Mouse (Mus musculus): ENCODE data around the gene Pde4dip.

Gene Pde4dip

DNA sequence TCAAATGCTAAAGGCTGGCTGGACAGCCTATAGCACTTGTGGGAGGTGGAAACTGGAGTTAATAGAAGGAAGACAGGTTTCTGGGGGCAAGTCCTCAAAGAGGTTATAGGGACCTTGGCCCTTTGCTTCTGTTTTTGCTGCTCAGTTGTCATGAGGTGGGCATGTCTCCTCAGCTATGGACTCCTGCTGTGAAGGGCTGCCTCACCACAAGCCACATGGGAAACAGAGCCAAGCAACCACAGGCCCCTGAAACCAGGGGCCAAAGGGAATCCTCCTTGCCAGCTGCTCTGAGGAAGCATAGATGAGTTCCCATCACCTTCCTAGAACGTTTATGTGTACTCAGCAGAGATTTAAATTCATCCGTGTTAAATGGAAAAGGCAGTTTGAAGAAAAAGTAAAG, 45.9 kb downstream of the Pde4dip start:
- no peak for DNase-seq

DNA sequence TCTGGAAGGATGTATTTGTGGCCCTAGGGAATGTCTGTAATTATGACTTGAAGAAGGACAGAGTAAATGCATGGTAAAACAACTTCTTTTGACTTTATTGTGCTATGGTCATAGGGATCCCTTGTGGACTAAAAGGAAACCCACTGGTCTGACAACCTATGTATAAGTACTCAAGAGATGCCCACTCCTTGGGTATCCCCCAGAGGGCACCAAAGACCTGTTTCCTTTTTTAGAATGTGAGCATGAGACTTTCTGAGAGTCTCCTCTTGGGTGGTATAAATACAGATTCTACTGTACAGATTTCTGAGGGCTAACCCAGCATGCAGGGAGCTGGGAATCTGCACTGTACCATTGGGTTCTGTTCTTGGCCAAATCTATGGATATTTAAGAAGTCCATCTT, 48.1 kb downstream of the Pde4dip start:
- DNase-seq, result no peak

- no peak for DNase-seq
Measured at GRCm38 (mm10) chr3:97835888-97836287, 52.6 kb downstream of the Pde4dip start.

DNA sequence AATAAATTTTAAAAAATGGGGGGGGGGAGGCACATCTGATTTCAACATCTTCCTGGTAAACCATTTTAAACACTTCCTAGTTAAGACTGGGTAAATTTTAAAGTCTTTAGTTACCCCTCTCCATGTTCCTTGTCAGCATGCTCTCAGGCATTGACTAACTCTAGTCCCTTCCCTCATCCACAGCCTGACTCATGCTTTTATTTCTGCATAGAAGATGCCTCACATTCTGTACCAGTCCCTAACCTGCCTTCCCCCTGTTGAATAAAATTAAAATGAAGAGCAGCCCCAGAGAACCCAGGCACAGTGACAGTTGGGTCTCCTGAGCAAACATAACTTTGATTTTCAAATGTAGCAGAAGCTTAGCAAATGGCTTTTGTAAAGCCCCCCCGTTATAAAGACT, 53.9 kb downstream of the Pde4dip start:
- no peak for DNase-seq

DNA sequence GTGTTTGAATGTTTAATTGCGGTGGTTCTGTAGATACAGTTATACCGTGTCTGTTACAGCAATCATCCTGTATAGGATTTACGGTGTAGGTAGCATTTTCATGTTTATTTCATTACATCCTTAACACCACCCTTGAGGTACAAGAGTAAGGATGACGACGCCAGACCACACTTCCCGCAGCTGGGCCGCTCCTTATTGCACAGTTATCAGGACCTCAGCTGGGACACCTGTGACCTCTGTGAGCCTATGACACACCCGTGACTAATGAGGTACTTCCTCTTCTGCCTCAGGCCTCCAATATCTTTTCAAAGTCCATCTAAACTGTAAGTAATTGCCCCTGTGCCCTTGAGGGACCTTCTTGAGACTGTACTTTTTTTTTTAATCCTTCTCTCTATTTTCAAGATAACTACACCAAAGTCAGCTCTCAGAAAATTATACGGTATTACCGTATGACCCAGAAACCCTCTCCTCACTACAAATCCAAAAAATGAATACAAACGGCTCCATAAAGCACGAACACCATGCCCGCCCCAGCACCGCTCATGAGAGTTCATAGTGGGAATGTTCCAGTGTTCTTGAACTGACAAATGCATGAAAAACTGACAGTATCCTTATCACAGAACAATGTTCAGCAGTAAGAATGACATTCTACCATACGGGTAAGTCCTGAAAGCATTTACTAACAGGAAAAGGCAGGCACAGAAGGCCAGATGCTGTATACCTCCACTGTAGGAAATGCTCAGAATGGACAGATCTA, 56.8 kb downstream of the Pde4dip start:
- no peak for DNase-seq

GRCm38 (mm10) chr3:97830622-97831021, 57.9 kb downstream of the Pde4dip start:
- no peak for DNase-seq

DNA sequence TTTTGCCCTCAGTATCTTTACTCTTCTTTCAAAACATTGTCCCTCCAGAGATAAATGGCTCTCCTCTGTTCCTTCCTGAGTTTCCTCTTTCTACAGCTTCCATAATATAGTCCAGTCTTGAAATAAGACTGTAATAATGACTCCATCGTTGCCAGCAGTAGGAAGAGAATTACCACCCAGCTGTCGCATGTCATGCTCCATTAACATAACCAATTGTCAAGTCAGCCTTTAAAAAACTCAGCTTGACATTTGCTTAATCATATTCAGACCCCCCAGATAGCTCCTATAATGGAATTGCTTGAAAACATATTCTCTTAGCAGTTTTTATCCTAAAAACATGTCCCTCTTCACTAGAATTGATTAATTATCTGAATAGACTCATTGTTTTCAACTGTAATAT, 58.4 kb downstream of the Pde4dip start:
- no peak for DNase-seq

GRCm38 (mm10) chr3:97828286-97828685, 60.2 kb downstream of the Pde4dip start:
- DNase-seq, result no peak

- DNase-seq, result no peak
Measured at GRCm38 (mm10) chr3:97825246-97825645, 63.3 kb downstream of the Pde4dip start.

GRCm38 (mm10) chr3:97824744-97825143, 63.8 kb downstream of the Pde4dip start:
- DNase-seq, result no peak

- no peak for DNase-seq
Measured at GRCm38 (mm10) chr3:97824011-97824711, 64.3 kb downstream of the Pde4dip start.

- DNase-seq, result no peak
Measured at GRCm38 (mm10) chr3:97823438-97823837, 65.1 kb downstream of the Pde4dip start.

- no peak for DNase-seq
Measured at GRCm38 (mm10) chr3:97819050-97819449, 69.5 kb downstream of the Pde4dip start.

DNA sequence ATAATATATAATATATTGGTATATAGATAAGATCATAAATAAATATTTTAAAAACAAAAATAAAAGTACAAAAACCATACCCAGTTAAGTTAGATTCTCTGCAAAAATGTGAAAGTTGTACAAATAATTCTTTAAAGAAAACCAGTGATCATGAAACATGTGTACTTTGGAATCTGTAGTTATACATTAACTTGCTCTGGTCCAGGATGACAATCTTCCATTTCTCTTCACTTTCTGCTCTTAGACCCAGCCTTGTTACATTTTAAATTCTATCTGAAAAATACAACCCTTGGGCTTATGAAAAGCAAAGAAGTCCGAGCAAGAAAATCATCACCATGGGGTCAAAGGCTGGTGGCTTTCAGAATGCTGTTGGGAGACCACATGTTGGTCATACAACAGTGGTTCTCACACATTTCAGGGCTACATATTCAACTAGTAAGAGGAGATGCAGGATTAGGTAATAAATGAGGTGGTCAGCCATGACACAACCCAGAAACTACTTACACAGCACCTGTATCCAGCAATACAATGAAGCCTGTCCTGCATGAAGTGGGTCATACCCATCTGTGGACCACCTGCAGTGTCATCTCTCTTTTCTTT, 70.0 kb downstream of the Pde4dip start:
- DNase-seq, result no peak

- DNase-seq, result no peak
Measured at GRCm38 (mm10) chr3:97811651-97812399, 76.7 kb downstream of the Pde4dip start.

DNA sequence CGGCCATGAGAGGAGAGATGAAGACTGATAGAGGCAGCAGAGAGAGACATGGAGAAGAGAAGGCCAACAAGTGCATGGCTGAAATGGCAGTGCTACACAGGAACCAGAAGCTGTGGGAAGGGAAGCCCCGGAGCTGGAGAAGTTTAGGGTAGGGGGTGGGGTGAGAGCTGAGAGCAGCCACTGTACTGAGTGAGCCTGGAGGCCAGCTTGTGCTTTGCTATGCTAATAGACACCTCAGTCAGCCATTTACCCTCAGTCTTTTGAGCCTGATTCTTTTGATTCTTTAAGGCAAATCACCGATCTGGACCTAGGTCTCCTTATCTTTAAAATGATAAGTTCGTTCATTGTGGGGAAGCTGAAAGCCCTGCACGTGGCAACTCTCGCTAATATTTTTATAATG, 77.3 kb downstream of the Pde4dip start:
- DNase-seq, result no peak

GRCm38 (mm10) chr3:97810334-97810733, 78.2 kb downstream of the Pde4dip start:
- no peak for DNase-seq

DNA sequence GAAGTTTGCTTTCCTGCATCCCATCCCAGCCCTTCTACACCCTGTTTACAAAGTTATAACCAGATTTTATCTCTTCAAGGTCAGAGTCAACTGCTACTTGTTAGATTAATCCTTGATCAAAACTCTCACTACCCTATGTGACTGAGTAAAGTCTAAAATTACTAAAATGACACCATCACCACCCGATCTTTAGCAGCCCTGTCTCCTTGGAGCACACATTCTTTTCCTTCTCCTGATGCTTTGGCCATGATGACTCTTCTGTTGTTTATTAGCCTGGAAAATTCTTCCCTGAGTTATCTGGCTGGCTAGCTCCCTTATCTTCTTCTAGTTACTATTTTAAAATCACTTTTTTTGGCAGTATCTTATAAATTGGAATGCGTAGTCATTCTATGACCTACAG, 82.9 kb downstream of the Pde4dip start:
- DNase-seq, result no peak

DNA sequence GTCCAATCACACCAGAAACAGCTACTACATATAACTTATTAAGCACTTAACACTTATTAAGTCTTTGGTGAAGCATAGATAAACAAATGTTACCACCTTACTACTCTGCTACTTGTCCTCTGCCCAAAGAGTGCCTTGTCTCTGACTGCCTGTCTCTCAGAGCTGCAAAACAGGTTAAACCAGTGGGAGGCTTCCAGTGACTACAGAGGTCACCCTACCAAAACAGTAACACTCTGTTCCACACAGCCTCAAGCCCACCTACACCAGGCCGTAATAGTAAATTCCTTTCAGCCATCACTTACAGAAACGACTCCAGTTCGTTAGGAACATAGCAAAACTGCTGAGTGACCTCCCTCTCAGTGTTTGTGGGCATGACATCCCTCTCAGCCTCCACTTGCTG, 84.8 kb downstream of the Pde4dip start:
- DNase-seq, result no peak

- DNase-seq, result no peak
Measured at GRCm38 (mm10) chr3:97802927-97803326, 85.6 kb downstream of the Pde4dip start.

DNA sequence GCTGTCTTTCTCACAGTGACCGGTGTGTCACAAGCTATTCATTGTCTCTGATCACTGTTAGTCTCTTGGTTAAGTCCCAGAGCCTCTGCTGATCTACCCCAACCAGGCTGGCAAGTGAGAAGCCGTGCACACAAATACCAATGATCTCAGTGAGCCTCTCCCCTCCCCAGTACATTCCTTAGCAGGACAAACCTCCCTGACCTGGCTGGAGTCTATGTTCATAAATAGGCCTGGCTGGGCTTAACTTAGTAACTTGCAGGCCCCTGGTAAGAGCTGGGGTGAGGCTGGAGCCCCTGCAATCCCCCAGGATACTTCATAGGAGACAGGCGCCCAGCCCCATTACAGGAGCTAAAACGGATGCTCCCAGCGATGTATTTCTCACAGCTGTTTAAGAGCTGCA, 86.2 kb downstream of the Pde4dip start:
- no peak for DNase-seq

DNA sequence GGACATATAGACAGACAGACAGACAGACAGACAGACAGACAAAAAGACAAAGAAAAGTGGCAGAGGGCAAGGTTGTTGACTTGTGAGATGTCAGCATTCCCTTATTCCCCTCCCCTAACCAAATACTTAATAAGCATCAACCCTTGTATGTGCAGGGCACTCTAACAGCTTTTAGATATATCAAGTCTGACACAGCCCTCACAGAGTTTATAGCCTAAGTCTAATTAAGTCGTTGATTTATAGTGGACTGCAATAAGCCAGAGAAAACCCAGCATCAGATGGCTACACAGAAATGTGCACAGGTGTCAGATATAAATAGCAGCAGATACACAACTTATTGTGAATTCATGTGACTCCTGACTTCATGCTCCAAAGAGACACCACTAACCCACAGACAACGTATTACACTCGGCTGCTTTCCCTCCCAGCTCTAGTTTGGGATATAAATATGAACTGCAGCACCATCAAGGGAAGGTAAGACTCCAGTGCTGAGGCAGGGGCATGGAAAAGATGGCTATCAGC, 87.3 kb downstream of the Pde4dip start:
- no peak for DNase-seq

GRCm38 (mm10) chr3:97800657-97801056, 87.8 kb downstream of the Pde4dip start:
- DNase-seq, result no peak
